Mouse (Mus musculus) midbrain, embryonic 10.5 days (tissue): ENCODE results near the gene Lama2. TPM values are rescaled to one million over a fixed set of nuclear protein-coding genes. Genes with fewer than 3 reads are reported as not detected.

Experiments used
- DNase-seq: peaks from one replicate; pipeline ENCODE4 v3.0.0-alpha.2; 2017; ENCODE audit warnings: low spot score
- H3K27ac ChIP-seq: fragments of 300-500 bp; sonication (generic); replicated peaks from 2 replicates; pipeline ENCODE4 v1.5.1; 2016; ENCODE audit warnings: mild to moderate bottlenecking
- H3K27me3 ChIP-seq: fragments of 300-500 bp; sonication (generic); 2 replicates; pipeline ENCODE4 v1.6.1; 2016; ENCODE audit warnings: low read depth, mild to moderate bottlenecking; ENCODE audit not compliant: poor library complexity, severe bottlenecking
- H3K36me3 ChIP-seq: fragments of 300-500 bp; sonication (generic); 2 replicates; pipeline ENCODE4 v1.6.1; 2016; ENCODE audit warnings: mild to moderate bottlenecking, moderate library complexity
- H3K4me1 ChIP-seq: fragments of 300-500 bp; sonication (generic); 2 replicates; pipeline ENCODE4 v1.6.1; 2016
- H3K4me3 ChIP-seq: fragments of 300-500 bp; sonication (generic); 2 replicates; pipeline ENCODE4 v1.5.1; 2016; ENCODE audit warnings: mild to moderate bottlenecking, moderate library complexity
- H3K9me3 ChIP-seq: fragments of 300-500 bp; sonication (generic); replicated peaks from 2 replicates; pipeline ENCODE4 v1.6.1; 2016; ENCODE audit warnings: mild to moderate bottlenecking
- WGBS: fragments of 180-500 bp; shearing (Covaris S2); methylation state at CpG from one replicate; pipeline ENCODE4 v1.1.7; 2016; 5-methylcytosine and 5-hydroxymethylcytosine counted together
- polyA plus RNA-seq: library from polyadenylated mRNA; unstranded; fragments of >200 nt; fragmentation: Nextera tagmentation; extraction: Ambion mirVana; gene quantifications from 2 replicates; pipeline ENCODE4 v1.2.1, GENCODE M21; 2016

The Lama2 gene
- polyA plus RNA-seq, result 3.3 and 4.3 TPM in 2 replicates

DNA sequence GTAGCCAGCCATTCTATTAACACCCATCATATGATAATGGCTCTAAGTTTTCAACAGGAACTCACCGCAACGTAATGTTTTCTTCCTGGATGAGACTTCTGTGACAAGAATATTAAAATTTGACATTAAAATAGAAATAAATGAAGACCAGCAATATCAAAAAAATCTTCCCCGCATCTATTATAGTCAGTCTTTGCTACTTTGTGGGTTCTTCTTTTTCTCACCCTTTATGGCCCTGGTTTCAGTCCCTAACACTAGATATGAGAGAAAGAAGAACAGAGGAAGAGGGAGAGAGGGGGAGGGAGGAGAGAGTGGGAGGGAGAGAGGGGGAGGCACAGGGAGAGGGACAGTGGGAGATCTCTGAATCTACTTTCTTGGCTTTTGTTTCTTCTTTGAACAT is at the start of gene Lama2:
Gene Lama2, minus strand, starts transcription at position 101 of the 400 bp plus-strand sequence.
- H3K4me1 ChIP-seq, result peaks cover 12% of the 10 kb centered on the region
- no peak within 1 kb of the TSS for H3K27ac ChIP-seq
- 91% methylated on average over 3 of the region's 3 CpGs for WGBS
- no peaks in the 10 kb centered on the region for H3K27me3 ChIP-seq
- H3K9me3 ChIP-seq, result no peaks in the 10 kb centered on the region
- H3K36me3 ChIP-seq, result no peaks in the 10 kb centered on the region
- H3K4me3 ChIP-seq, result no peak within 1 kb of the TSS
- no peak for DNase-seq

DNA sequence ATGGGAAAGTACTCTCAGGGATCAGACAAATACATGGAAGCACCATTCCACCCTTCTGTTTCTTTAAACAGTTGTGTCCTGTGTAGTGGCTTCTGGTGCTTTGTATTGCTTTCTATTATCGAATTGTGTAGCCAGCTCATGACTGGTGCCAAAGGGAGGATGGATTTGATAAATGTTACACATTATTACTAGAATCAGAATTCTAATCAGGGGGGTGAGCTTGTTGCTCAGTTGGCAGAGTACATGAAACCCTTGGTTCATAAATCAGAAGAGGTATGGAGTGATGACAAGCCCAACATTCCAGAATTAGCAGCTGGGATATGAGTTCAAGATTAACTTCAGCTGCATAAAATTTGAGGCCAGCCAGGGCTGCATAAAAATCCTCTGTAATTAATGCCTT is 44.8 kb upstream of the Lama2 start:
- Histone ChIP-seq H3K4me1 (no peaks in the 10 kb centered on the region), H3K27me3 (no peaks in the 10 kb centered on the region), H3K4me3 (no peak overlapping the region), H3K36me3 (no peaks in the 10 kb centered on the region), H3K9me3 (no peaks in the 10 kb centered on the region), H3K27ac (no peak overlapping the region)
- 82% methylated on average over 1 of the region's 1 CpGs for WGBS
- DNase-seq, result no peak

DNA sequence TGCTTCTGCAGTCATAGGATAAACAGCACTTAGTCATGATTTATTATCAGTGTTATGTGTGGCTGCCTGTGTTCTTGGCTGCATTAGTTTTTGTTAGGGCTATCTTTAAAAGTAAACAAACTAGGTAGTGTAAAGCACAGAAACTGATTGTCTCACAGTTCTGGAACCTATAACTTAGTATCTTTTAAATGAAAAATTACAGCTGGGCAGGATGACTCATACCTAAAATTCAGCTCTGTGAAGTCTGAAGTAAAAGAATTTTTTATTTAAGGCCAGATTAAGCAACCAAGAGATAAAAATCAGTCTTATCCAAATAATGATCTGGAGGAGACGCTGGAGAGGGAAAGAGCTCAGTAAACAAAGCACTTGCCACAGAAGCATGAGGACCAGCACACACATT is 43.8 kb upstream of the Lama2 start:
- H3K4me1 ChIP-seq, result no peaks in the 10 kb centered on the region
- no peak for DNase-seq
- H3K9me3 ChIP-seq, result no peaks in the 10 kb centered on the region
- 75% methylated on average over 1 of the region's 1 CpGs for WGBS
- H3K27me3 ChIP-seq, result no peaks in the 10 kb centered on the region
- no peak overlapping the region for H3K27ac ChIP-seq
- H3K4me3 ChIP-seq, result no peak overlapping the region
- no peaks in the 10 kb centered on the region for H3K36me3 ChIP-seq

DNA sequence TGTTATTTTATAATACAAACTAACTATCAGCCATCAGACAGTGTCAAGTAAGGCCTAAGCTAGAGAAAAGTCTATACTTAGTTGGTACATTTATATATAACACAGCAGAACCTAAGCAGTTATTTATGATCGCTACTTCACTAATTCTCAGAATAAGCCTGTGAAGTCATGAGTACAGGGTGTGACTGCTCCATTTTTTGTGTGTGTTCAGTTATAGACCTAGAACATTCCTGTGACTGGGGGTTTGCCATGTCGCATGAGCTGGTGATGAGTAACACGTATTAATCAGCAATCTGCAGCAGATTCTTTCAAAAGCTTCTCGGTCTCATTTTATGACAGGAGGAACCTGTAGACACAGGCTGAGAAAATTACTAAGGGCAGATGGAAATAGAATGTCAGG is 34.6 kb upstream of the Lama2 start:
- H3K4me1 ChIP-seq, result no peaks in the 10 kb centered on the region
- 91% methylated on average over 4 of the region's 4 CpGs for WGBS
- H3K4me3 ChIP-seq, result no peak overlapping the region
- no peaks in the 10 kb centered on the region for H3K9me3 ChIP-seq
- no peaks in the 10 kb centered on the region for H3K27me3 ChIP-seq
- no peak for DNase-seq
- H3K36me3 ChIP-seq, result no peaks in the 10 kb centered on the region
- H3K27ac ChIP-seq, result no peak overlapping the region

DNA sequence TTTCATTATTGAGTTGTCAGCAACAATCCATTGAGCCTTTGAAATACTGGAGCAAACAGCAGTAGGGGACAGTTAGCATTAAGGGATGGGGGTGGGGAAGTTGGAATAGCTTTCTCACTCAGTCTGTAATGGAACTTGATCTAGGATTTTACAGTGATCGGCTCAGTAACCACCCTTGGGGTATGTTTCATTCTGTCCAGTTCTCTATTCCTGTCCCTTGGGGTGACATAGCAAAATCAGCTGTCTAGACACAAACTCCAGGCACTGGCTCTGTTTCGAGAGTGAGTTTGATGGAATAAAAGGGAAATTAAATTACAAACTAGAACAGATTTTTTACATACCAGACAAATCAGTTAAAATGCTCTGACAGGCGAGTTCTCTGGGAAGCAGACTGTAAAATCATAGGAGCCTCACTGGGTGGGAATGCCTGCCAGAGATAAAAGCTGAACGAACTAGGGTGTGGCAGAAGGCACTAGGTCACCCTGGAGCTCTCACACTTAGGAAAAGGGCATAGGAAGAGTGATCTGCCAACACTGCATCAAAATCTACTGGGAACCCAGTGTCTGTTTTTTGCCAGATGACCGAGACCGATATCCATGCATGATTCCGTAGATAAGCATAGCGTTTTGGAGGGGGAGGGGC is 33.3 kb upstream of the Lama2 start:
- Histone ChIP-seq H3K27me3 (no peaks in the 10 kb centered on the region), H3K36me3 (no peaks in the 10 kb centered on the region), H3K4me1 (no peaks in the 10 kb centered on the region), H3K4me3 (no peak overlapping the region), H3K27ac (no peak overlapping the region), H3K9me3 (no peaks in the 10 kb centered on the region)
- DNase-seq, result no peak
- 81% methylated on average over 8 of the region's 8 CpGs for WGBS

DNA sequence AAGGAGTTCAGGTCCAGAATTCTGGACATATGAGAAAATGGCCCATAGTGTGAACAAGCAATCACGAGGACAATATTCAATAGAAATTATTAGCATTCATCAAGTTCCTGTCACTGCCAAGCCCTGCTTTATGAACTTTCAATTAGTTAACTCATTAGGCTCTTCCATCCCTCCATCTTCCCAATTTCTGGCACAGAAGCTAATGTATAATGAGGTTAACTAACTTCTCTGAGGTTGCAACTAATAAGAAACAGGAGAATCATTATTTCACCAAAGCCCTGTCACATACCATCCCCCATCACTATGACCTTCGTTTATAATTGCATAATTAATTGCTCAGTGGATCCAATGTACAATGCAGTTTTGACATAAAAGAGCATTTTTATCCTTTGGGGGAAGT is 16.2 kb upstream of the Lama2 start:
- no peak for DNase-seq

DNA sequence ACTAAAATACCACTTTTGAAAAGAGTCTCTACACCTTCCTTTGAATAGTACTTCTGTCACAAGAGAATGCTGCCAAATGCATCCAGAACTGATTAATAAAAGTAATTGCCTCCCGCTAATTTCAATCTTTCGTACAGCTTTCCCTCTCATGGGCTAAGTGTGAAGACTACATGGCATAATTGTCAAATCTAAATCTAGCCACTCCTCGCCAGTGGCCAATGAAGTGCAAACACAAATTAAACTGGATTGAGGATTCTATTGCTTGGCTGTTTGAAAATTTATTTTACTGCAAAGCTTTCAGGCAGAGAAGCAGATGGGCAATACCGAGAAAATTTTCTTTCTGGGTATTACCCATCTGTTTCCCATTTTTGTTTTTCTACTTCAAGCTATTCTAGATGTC is 11.4 kb upstream of the Lama2 start:
- Histone ChIP-seq H3K4me1 (no peaks in the 10 kb centered on the region), H3K27ac (no peak overlapping the region), H3K36me3 (no peaks in the 10 kb centered on the region), H3K9me3 (no peaks in the 10 kb centered on the region), H3K4me3 (no peak overlapping the region), H3K27me3 (no peaks in the 10 kb centered on the region)
- DNase-seq, result no peak
- 91% methylated on average over 4 of the region's 4 CpGs for WGBS

More for the DNA sequence above, 16.2 kb upstream of the Lama2 start:
- Histone ChIP-seq H3K9me3 (no peaks in the 10 kb centered on the region), H3K36me3 (no peaks in the 10 kb centered on the region), H3K4me3 (no peak overlapping the region), H3K27ac (no peak overlapping the region), H3K27me3 (no peaks in the 10 kb centered on the region), H3K4me1 (no peaks in the 10 kb centered on the region)
- WGBS, result 85% methylated on average over 2 of the region's 2 CpGs

DNA sequence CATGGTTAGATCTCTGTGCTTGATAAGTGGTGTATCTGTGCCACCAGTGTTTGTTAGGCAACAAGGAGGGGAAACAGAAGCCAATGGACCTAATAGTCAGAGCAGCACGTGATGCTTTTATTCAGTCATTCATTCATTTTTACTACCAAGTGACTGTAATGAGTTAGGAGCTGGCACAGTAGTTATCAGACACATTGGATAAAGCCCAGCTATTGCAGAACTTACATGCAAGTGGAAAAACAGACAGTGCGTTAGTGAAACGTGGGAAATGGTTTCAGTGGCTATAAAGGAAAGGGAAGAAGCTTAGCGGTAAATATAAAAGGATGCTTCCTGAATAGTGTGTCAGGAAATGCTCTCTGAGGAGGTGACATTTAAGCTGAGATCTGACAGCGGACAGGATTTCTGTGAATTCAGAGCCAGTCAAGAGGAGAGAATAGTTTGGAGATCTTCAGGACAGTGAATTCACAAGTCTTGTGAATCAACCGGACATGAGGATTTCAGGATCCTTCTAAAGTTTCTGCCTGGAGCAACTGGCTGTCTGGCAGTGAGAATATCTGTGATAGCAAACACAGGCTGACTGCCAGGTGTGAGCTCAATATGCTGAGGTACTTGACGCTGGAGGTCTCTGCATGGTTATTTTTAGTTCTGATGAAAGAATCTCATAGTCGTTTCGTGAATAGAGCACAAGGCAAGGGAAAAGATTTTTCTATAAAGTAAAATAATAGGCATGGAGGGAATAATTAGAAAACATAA is 2.3 kb upstream of the Lama2 start:
- Histone ChIP-seq H3K4me3 (no peak overlapping the region), H3K4me1 (peaks cover 1% of the 10 kb centered on the region), H3K27me3 (no peaks in the 10 kb centered on the region), H3K9me3 (no peaks in the 10 kb centered on the region), H3K36me3 (no peaks in the 10 kb centered on the region), H3K27ac (no peak overlapping the region)
- DNase-seq, result no peak
- 89% methylated on average over 9 of the region's 9 CpGs for WGBS

DNA sequence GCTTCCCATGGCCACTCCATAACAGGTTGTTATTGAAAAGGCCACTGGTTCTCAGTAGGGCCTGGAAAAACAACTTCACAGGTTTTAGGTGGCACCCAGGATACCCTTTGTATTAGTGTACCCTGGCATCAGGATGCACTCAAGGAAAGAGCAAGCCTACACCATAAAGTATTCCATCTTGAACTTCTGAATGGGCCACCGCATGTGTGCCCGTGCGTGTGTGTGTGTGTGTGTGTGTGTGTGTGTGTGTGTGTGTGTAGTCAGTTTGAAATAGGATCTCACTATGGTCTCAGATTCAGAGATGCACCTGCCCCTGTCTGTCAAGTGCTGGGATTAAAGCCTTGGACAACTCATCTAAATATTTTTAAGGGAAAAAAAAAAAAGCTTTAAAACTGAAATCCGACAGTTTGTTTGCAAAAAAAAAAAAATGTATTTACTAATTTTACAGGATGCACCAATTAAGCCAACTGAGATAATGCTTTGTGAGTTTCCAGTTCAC is 2.0 kb downstream of the Lama2 start:
- H3K36me3 ChIP-seq, result no peaks in the 10 kb centered on the region
- H3K9me3 ChIP-seq, result no peaks in the 10 kb centered on the region
- H3K27ac ChIP-seq, result no peak overlapping the region
- no peaks in the 10 kb centered on the region for H3K27me3 ChIP-seq
- H3K4me1 ChIP-seq, result peaks cover 12% of the 10 kb centered on the region
- H3K4me3 ChIP-seq, result no peak overlapping the region
- DNase-seq, result no peak
- 89% methylated on average over 4 of the region's 4 CpGs for WGBS

DNA sequence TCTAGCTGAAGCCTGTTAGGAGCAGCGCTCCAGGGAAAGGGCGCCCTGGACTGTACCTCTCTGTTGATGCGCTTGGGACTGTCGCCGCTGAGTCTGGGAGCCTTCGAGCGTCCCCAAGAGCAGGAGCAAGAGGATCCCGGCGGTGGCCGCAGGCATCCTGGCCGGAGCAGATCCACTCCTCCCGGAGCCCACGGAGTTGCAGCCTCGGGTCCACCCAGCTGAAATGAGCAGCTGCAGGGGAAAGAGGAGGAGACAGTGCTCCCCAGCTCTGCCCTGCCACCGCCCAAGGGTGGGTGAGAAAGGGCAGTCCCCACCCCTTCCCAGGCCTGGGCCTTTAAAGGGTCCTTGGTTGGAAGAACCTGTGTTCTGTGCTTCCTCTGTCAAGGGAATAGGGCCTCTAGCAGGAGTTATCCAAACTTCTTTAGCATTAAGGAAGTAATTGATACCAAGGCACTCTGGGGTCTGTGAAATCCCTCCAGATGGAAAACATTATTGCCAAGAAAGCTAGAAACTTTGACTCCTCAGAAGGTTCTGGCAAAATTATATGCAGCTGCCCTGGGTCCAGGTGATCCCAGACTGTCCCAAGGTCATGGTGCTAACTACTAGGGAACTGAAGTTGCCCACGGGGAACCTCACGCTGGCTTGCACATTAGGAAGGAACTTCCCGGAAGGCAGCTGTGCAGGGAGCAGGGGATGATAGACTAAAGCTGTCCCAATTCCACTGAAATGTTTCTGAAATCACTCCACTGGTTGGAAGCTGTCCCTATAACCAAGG is 2.7 kb downstream of the Lama2 start:
- no peaks in the 10 kb centered on the region for H3K9me3 ChIP-seq
- H3K4me1 ChIP-seq, result peaks cover 12% of the 10 kb centered on the region
- DNase-seq, result peak; percentile 44
- whole genome bisulfite sequencing, result 13% methylated on average over 18 of the region's 18 CpGs
- peak overlapping the region; percentile 75 for H3K27ac ChIP-seq
- H3K27me3 ChIP-seq, result no peaks in the 10 kb centered on the region
- peak overlapping the region; percentile 49 for H3K4me3 ChIP-seq
- H3K36me3 ChIP-seq, result no peaks in the 10 kb centered on the region

DNA sequence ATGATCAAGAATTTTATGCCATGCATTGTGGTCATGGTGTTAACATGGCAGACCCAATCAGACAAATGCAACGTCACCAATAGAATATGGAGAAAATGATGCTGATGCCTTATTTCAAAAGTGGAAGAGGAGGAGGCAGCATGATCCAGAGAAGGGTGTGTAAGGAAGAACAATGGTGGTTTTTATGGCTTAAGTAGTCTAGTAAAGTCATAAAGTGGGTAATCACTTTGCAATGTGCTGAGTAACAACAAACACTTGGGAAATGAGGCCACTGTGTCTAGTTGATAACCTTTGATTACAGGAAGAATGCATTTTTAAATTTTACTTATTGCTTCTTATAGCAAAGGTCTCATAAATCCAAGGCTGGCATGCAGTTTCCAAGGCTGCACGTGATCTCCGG is 23.9 kb downstream of the Lama2 start:
- H3K27me3 ChIP-seq, result no peaks in the 10 kb centered on the region
- no peak overlapping the region for H3K4me3 ChIP-seq
- DNase-seq, result no peak
- no peaks in the 10 kb centered on the region for H3K36me3 ChIP-seq
- no peaks in the 10 kb centered on the region for H3K4me1 ChIP-seq
- no peaks in the 10 kb centered on the region for H3K9me3 ChIP-seq
- WGBS, result 92% methylated on average over 3 of the region's 3 CpGs
- H3K27ac ChIP-seq, result no peak overlapping the region

DNA sequence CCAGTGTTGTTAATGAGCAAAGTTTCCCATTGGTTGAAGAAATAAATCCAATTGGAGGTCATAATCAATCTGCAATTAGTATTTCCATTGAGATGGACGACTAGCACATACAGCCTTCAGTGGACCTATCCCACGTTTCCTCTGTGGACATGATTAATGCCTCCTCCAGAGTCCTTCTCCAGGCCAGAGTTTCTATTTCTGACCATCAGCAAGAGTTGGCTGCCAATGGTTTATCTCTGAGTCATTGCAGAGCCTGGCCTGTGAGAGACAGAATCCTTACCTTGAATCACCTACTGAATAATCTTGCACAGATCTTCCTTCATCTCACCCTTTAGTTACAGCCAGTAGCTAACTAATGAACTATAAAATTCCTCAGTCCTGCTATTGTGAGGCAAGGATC is 86.3 kb downstream of the Lama2 start:
- no peak for DNase-seq
- Histone ChIP-seq H3K27me3 (no peaks in the 10 kb centered on the region), H3K4me3 (no peak overlapping the region), H3K27ac (no peak overlapping the region), H3K36me3 (no peaks in the 10 kb centered on the region), H3K4me1 (no peaks in the 10 kb centered on the region), H3K9me3 (no peaks in the 10 kb centered on the region)
- 82% methylated on average over 2 of the region's 2 CpGs for WGBS
